ENCODE assay signal across 8 mouse cellular contexts in the genomic region with DNA sequence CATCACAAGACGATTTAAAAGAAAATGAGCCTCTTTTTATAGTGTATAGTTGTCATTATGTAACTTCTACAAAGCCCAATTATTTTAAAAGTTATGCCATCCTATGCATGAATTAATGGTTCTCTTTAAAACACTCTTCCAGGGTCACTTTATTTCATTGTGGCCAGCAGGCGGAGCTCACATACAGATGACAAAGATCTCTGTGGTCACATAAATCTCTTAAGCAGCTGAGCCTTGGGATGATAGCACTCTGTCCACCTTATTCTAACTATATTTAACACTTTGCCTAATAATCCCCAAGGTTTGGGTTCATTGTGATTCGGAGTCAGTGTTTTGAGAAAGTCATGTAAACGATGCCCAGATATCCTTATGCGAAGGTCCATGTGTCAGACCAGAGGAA. TPM values are rescaled to one million over a fixed set of nuclear protein-coding genes. Genes with fewer than 3 reads are reported as not detected.
DNase-seq lines count a peak whose midpoint lies in the region; ATAC-seq lines count a peak whose summit lies in the region.

No protein-coding gene starts in this region.

- WGBS in midbrain, embryonic 11.5 days = 51% methylated on average over 5 of the region's 5 CpGs
- 52% methylated on average over 5 of the region's 5 CpGs for WGBS in midbrain, embryonic 13.5 days
- 53% methylated on average over 5 of the region's 5 CpGs for whole genome bisulfite sequencing in embryonic facial prominence, embryonic 11.5 days

- H3K27ac ChIP-seq in midbrain, embryonic 11.5 days (ENCODE audit: low read depth, low read length) = no peak overlapping the region
- no peak overlapping the region for H3K27ac ChIP-seq in midbrain, embryonic 13.5 days
- H3K27ac ChIP-seq in embryonic facial prominence, embryonic 11.5 days (replicated peaks; ENCODE audit: low read depth, low read length) = no peak overlapping the region

- peak; percentile 27 to 72 for DNase-seq in adrenal gland, adult (ENCODE audit: inconsistent age in 2 of 2, low spot score in 1 of 2)
- no peak for DNase-seq in adrenal gland, adult 8-10 months
- DNase-seq in midbrain, embryonic 11.5 days (ENCODE audit: low spot score, missing footprints) = peak; percentile 88
- DNase-seq in embryonic facial prominence, embryonic 11.5 days (ENCODE audit: low spot score) = peak; percentile 68
- peak; percentile 64 to 79 for DNase-seq in left cerebral cortex, postnatal 25 days (ENCODE audit: low spot score in 2 of 2)
- peak; percentile 45 for DNase-seq in right cerebral cortex, postnatal 25 days

- intact Hi-C loops in left cerebral cortex, postnatal 25 days (cut with DNase I) = loop anchor here (5.0 kb wide), 1 partner anchor 169 kb away; no protein-coding TSS in a partner anchor

- ATAC-seq in midbrain, embryonic 11.5 days (ENCODE audit: low FRiP score) = no peak
- ATAC-seq in midbrain, embryonic 13.5 days = no peak
- no peak for ATAC-seq in embryonic facial prominence, embryonic 11.5 days (replicated peaks; ENCODE audit: insufficient number of reproducible peaks, low FRiP score, low TSS enrichment, low read depth)
- no peak for ATAC-seq in inflammation-experienced regulatory T-cells, adult 6 months

- H3K27me3 ChIP-seq in midbrain, embryonic 11.5 days (ENCODE audit: control insufficient read depth, insufficient read depth, low read length) = no peaks in the 10 kb centered on the region
- H3K27me3 ChIP-seq in midbrain, embryonic 13.5 days = no peaks in the 10 kb centered on the region
- H3K27me3 ChIP-seq in embryonic facial prominence, embryonic 11.5 days (ENCODE audit: control insufficient read depth, insufficient read depth, low read length) = no peaks in the 10 kb centered on the region

- H3K4me2 ChIP-seq in midbrain, embryonic 11.5 days = no peak overlapping the region
- no peak overlapping the region for H3K4me2 ChIP-seq in midbrain, embryonic 13.5 days (replicated peaks)
- no peak overlapping the region for H3K4me2 ChIP-seq in embryonic facial prominence, embryonic 11.5 days (ENCODE audit: low read depth, low read length)

- H3K4me3 ChIP-seq in midbrain, embryonic 11.5 days (ENCODE audit: low read depth, low read length) = no peak overlapping the region
- H3K4me3 ChIP-seq in midbrain, embryonic 13.5 days (replicated peaks) = no peak overlapping the region
- H3K4me3 ChIP-seq in embryonic facial prominence, embryonic 11.5 days (ENCODE audit: low read depth, low read length) = no peak overlapping the region

- no peaks in the 10 kb centered on the region for H3K36me3 ChIP-seq in midbrain, embryonic 11.5 days (ENCODE audit: control insufficient read depth, insufficient read depth, low read length)
- H3K36me3 ChIP-seq in midbrain, embryonic 13.5 days = no peaks in the 10 kb centered on the region
- no peaks in the 10 kb centered on the region for H3K36me3 ChIP-seq in embryonic facial prominence, embryonic 11.5 days (replicated peaks; ENCODE audit: control insufficient read depth, insufficient read depth, low read depth, low read length)

- no peaks in the 10 kb centered on the region for H3K4me1 ChIP-seq in midbrain, embryonic 11.5 days (ENCODE audit: control insufficient read depth, insufficient read depth, low read length)
- no peaks in the 10 kb centered on the region for H3K4me1 ChIP-seq in midbrain, embryonic 13.5 days (replicated peaks)
- no peaks in the 10 kb centered on the region for H3K4me1 ChIP-seq in embryonic facial prominence, embryonic 11.5 days (ENCODE audit: control insufficient read depth, insufficient read depth, low read length)

- no peaks in the 10 kb centered on the region for H3K9me3 ChIP-seq in midbrain, embryonic 11.5 days (ENCODE audit: control insufficient read depth, low read length)
- no peaks in the 10 kb centered on the region for H3K9me3 ChIP-seq in midbrain, embryonic 13.5 days
- no peaks in the 10 kb centered on the region for H3K9me3 ChIP-seq in embryonic facial prominence, embryonic 11.5 days (replicated peaks; ENCODE audit: control insufficient read depth, low read length)

- no peak overlapping the region for H3K9ac ChIP-seq in midbrain, embryonic 11.5 days (ENCODE audit: low read length)
- H3K9ac ChIP-seq in midbrain, embryonic 13.5 days (replicated peaks) = no peak overlapping the region
- no peak overlapping the region for H3K9ac ChIP-seq in embryonic facial prominence, embryonic 11.5 days (replicated peaks; ENCODE audit: low read length)

RNA-seq across cellular contexts. Expression of gene Phactr1, which starts 56.9 kb away (rescaled TPM):
- 10 to 100 TPM in 2 of 4 experiments, 1 to 10 TPM in 2; 7.6 to 17.8 (median 12.5) TPM for total RNA-seq in adrenal gland, adult 8-10 months (2022)
- polyA plus RNA-seq in midbrain, embryonic 11.5 days (2014; fragmentation: Nextera tagmentation; extraction: Ambion mirVana) = 12.7 and 15.5 TPM in 2 replicates
- polyA plus RNA-seq in midbrain, embryonic 13.5 days (2015; fragmentation: Nextera tagmentation; extraction: Ambion mirVana) = 41.5 and 45.1 TPM in 2 replicates
- polyA plus RNA-seq in embryonic facial prominence, embryonic 11.5 days (2014; fragmentation: Nextera tagmentation; extraction: Ambion mirVana) = 12.6 and 13.8 TPM in 2 replicates
- total RNA-seq in left cerebral cortex, postnatal 25 days (2021) = 100 to 1,000 TPM; 536 to 585 TPM
- polyA plus RNA-seq in inflammation-experienced regulatory T-cells, adult 6 months (2017; shearing (Covaris generic)) = under 1 TPM in 1 of 3 experiments, not detected in 2; 0.58 TPM
